Mouse (Mus musculus): ENCODE results near the gene Btbd35f22.
"Not testable (repeated sequence)": the region's sequence is repeated elsewhere in the genome, so short reads cannot be mapped to it uniquely, and the experiment has no call there.

Gene Btbd35f22

GRCm38 (mm10) chrX:32047529-32047928 is at the start of gene Btbd35f22:
Gene Btbd35f22, plus strand, starts transcription at chrX:32047829.
- not testable (repeated sequence) for DNase-seq (ENCODE audit: low read depth, low spot score)

Measured in brain, embryonic 18.5 days (tissue).